Mouse (Mus musculus): ENCODE results near the gene Hist1h3f.

- no peak for TF ChIP-seq POLR2A (IDR thresholded peaks at IDR 0.05; ENCODE audit: extremely low read depth, insufficient read depth, low read length)
- no peak for TF ChIP-seq CTCF (IDR thresholded peaks at IDR 0.05; ENCODE audit: low read depth, low read length)
These were observed 48.8 kb downstream of the Hist1h3f start for GRCm38 (mm10) chr13:23592614-23593013.

Data from liver, adult 2 months (tissue).